Mouse (Mus musculus): ENCODE measurements around the gene Mmadhc. TPM values are rescaled to one million over a fixed set of nuclear protein-coding genes. Genes with fewer than 3 reads are reported as not detected.

The Mmadhc gene
- total and polyA plus RNA-seq, 3 experiments = 91.2 to 112 TPM; not detected in 1

DNA sequence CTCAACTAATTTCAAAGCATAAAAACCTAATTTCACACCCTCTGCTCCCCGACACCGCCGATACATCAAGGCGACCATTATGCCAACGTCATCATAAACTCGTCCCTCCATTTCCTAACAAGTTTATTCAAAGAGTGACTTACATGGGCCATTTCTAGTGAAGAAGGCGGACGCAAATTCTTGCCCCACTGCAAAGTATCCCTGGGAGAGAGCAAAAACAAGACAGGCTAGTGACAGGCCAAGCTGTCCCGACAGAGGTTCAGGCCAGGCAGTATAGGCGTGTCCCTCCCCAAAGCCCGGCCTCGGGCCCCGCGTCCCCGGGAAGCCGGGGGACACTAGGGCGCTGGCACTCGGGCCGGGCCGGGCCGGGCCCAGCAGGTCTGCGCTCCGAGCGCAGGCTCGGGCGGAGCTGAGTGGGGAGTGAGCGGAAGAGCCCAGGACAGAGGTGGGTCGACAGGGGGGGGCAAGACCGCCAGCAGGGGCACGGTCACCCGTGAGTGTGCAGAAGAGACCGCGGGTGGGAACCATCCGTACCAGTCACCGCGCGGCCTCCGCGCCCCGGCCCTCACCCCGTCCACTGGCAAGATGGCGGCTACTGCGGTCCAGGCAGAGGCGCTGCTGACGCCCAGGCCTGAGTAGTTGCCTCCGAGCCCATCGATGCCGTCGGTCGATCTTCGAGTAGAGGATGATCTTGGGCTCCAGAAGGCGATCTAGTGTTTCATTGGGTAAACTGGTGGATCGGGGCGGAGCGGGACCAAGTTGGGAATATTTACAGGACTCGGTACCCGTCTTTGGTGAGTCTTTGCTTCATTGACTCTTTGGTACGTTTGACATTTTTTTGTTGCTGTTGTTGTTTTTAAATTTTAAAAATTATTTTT lies at the start of gene Mmadhc (continued):
- TF ChIP-seq CHD2 (IDR thresholded peaks at IDR 0.05; ENCODE audit: low read length) = no peak

DNA sequence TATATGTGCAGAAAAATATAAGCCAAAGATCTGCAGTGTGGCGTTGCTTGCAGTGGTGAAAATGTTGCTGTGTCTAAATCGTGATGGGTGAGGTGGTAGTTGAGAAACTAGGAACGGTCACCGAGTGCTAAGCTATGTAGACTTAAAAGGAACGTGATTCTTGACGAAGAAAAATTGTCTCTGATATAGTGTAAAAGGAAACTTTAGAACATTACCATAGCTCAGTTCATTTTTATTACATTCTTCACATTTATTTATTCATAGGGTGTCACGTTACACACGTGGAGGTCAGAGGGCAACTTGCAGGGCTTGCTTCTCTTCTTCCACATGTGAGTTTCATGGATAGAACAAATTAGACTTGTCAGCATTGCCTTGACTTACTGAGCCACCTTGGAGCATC lies 47.0 kb upstream of the Mmadhc start:
- no peak overlapping the region for H3K9ac ChIP-seq (ENCODE audit: control insufficient read depth, low read depth, low read length, poor library complexity, severe bottlenecking)
- no peak for DNase-seq (ENCODE audit: low read depth, low spot score)
- TF ChIP-seq ZMIZ1 (IDR thresholded peaks at IDR 0.05; ENCODE audit: low read depth, low read length) (no peak), ZC3H11A (IDR thresholded peaks at IDR 0.05; ENCODE audit: low read depth, low read length) (no peak), GABPA (IDR thresholded peaks at IDR 0.05; ENCODE audit: low read depth, low read length) (no peak), POLR2AphosphoS5 (IDR thresholded peaks at IDR 0.05; ENCODE audit: borderline replicate concordance, low read depth, low read length) (no peak), BHLHE40 (IDR thresholded peaks at IDR 0.05; ENCODE audit: borderline replicate concordance, low read depth, low read length) (no peak), NRF1 (IDR thresholded peaks at IDR 0.05; ENCODE audit: insufficient read depth, low read depth, low read length, poor library complexity, severe bottlenecking) (no peak), JUND (IDR thresholded peaks at IDR 0.05; ENCODE audit: low read depth, low read length) (no peak), ETS1 (IDR thresholded peaks at IDR 0.05; ENCODE audit: low read depth, low read length) (no peak), TAL1 (IDR thresholded peaks at IDR 0.05; ENCODE audit: low read length) (no peak), MAZ (IDR thresholded peaks at IDR 0.05; ENCODE audit: low read depth, low read length) (no peak), NELFE (IDR thresholded peaks at IDR 0.05; ENCODE audit: low read depth, low read length) (no peak), MAFK (IDR thresholded peaks at IDR 0.05; ENCODE audit: borderline replicate concordance, low read depth, low read length) (no peak), USF1 (IDR thresholded peaks at IDR 0.05; ENCODE audit: low read depth, low read length) (no peak), KAT2A (conservative IDR thresholded peaks at IDR 0.05; ENCODE audit: low read depth, low read length) (no peak)
- H3K9me3 ChIP-seq (replicated peaks; ENCODE audit: insufficient read depth, low read length) = no peaks in the 10 kb centered on the region
- H3K79me2 ChIP-seq (ENCODE audit: control insufficient read depth, insufficient read depth, low read length, poor library complexity) = no peaks in the 10 kb centered on the region
- no peak overlapping the region for H3K4me3 ChIP-seq (ENCODE audit: control insufficient read depth in 1 of 2, insufficient read depth in 1 of 2, low read depth in 2 of 2, low read length in 2 of 2)
- H3K27me3 ChIP-seq (ENCODE audit: control insufficient read depth in 1 of 2, insufficient read depth in 2 of 2, low read length in 2 of 2) = no peaks in the 10 kb centered on the region
- H3K4me1 ChIP-seq (ENCODE audit: control insufficient read depth in 1 of 2, insufficient read depth in 2 of 2, low read length in 2 of 2) = no peaks in the 10 kb centered on the region
- no peak overlapping the region for H3K27ac ChIP-seq (ENCODE audit: control insufficient read depth, low read depth, low read length)
- no peaks in the 10 kb centered on the region for H3K36me3 ChIP-seq (ENCODE audit: control insufficient read depth in 1 of 2, insufficient read depth in 2 of 2, low read length in 2 of 2)

DNA sequence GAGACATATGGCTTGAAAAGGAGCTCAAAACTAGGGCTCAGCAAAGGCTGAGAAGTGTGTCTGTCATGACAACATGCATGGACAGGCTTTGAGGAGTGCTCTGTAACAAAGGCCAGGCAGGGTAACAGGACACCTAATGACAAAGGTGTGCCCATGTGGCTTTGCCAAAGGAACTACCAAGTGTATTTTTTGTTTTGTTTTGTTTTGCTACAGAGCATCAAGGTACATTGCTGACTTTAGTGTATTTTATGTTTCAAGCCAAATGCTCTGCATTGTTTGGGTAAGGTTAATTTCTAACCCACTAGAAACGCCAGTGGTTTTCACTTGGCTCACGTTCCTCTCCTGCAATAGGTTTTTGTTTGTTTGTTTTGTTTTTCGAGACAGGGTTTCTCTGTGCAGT lies 42.5 kb upstream of the Mmadhc start:
- no peaks in the 10 kb centered on the region for H3K9me3 ChIP-seq (replicated peaks; ENCODE audit: insufficient read depth, low read length)

More for the DNA sequence above, 42.5 kb upstream of the Mmadhc start:
- no peak overlapping the region for H3K4me3 ChIP-seq (ENCODE audit: control insufficient read depth in 1 of 2, insufficient read depth in 1 of 2, low read depth in 2 of 2, low read length in 2 of 2)
- no peaks in the 10 kb centered on the region for H3K79me2 ChIP-seq (ENCODE audit: control insufficient read depth, insufficient read depth, low read length, poor library complexity)
- no peaks in the 10 kb centered on the region for H3K36me3 ChIP-seq (ENCODE audit: control insufficient read depth in 1 of 2, insufficient read depth in 2 of 2, low read length in 2 of 2)
- H3K4me1 ChIP-seq (ENCODE audit: control insufficient read depth in 1 of 2, insufficient read depth in 2 of 2, low read length in 2 of 2) = no peaks in the 10 kb centered on the region
- TF ChIP-seq E2F4 (IDR thresholded peaks at IDR 0.05; ENCODE audit: borderline replicate concordance, low read depth, low read length) = no peak
- TF ChIP-seq TAL1 (IDR thresholded peaks at IDR 0.05; ENCODE audit: low read length) = no peak
- TF ChIP-seq ZKSCAN1 (IDR thresholded peaks at IDR 0.05; ENCODE audit: low read depth, low read length) = no peak
- no peak for TF ChIP-seq SIN3A (IDR thresholded peaks at IDR 0.05; ENCODE audit: low read length)
- TF ChIP-seq BHLHE40 (IDR thresholded peaks at IDR 0.05; ENCODE audit: borderline replicate concordance, low read depth, low read length) = no peak
- no peak for TF ChIP-seq HCFC1 (IDR thresholded peaks at IDR 0.05; ENCODE audit: low read depth, low read length)
- no peak for TF ChIP-seq CHD1 (IDR thresholded peaks at IDR 0.05; ENCODE audit: low read depth, low read length)
- TF ChIP-seq EP300 (IDR thresholded peaks at IDR 0.05; ENCODE audit: low read depth in 1 of 2, low read length in 2 of 2) = no peak
- TF ChIP-seq CHD2 (IDR thresholded peaks at IDR 0.05; ENCODE audit: low read length) = no peak
- no peak for TF ChIP-seq ELF1 (IDR thresholded peaks at IDR 0.05; ENCODE audit: low read depth, low read length)
- no peak overlapping the region for H3K27ac ChIP-seq (ENCODE audit: control insufficient read depth, low read depth, low read length)
- H3K27me3 ChIP-seq (ENCODE audit: control insufficient read depth in 1 of 2, insufficient read depth in 2 of 2, low read length in 2 of 2) = no peaks in the 10 kb centered on the region
- DNase-seq (ENCODE audit: low read depth, low spot score) = no peak
- no peak overlapping the region for H3K9ac ChIP-seq (ENCODE audit: control insufficient read depth, low read depth, low read length, poor library complexity, severe bottlenecking)

All from MEL (cell line).